Mouse (Mus musculus) heart, postnatal 10 days (tissue): ENCODE measurements at regions not wholly inside any gene's neighbourhood (a gene's known extent, or its start where the extent isn't known, plus 50 kb on each side); places are given as distances from the start of the nearest gene placed in this dataset.

Source experiments
- DNase-seq, 2 experiments: peaks; one replicate each; pipeline ENCODE4 v3.0.0; 2021
- intact Hi-C: fragments of 180-260 bp; cut with DNase I; formaldehyde crosslinking; loops from one replicate; pipeline ENCODE4 v1.15.1; 2025

GRCm38 (mm10) chr14:72854226-72854625 lies 144.4 kb upstream of the Fndc3a start:
- DNase-seq, result no peak
- intact Hi-C loops, result no loop called here

- intact Hi-C loops, result no loop called here
- DNase-seq, result no peak
Measured at GRCm38 (mm10) chr14:72853104-72853503, 143.3 kb upstream of the Fndc3a start.

DNA sequence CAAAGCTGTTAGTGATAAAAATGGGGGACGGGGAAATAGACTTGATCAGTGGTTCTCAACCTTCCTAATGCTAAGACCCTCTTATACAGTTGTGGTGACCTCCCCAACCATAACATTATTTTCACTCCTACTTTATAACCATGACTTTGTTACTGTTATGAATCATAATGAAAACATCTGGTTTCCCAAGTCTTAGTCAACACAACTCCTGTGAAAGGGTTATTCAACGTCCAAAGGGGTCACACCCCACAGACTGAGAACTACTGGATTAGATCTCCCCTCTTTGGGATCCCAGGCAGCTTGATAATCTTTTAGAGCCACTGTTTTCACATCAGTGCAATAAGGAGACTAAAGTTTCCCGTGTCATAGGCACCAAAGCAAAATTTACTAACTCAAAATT lies 141.1 kb upstream of the Fndc3a start:
- intact Hi-C loops, result no loop called here
- DNase-seq, result no peak

DNA sequence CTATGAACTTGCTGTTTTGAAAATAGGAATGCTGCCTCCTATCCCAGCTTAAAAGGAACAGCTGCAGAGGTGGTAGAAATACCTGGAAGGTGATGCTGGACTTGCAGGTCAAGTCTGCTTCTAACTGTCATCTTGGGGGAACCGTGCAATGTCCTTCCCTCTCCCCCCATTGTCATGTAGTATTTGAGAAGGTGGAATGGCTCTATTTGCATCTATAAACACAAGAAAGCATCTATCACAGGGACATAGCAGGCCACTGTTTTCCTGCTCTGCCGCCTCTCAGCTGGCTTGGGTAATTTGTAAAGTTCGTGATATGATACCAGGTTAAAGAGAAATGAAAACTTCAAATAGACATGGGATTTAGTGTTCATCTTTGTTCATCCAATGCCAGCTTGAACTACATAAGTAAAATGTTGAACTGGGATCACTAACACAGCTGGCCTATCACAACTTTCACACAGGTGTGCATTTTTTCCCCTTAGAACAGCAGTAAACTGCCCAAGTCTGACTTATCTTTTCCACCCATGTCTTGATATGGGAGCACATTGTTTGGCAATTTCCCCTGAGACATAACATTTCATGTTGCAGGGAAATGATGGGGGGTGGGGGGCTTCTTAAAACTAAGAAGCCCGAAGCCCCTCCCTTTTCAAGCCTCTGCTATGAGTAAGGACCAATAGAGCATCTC lies 138.6 kb upstream of the Fndc3a start:
- DNase-seq, result no peak
- intact Hi-C loops, result no loop called here

- intact Hi-C loops, result no loop called here
- no peak for DNase-seq
Measured at GRCm38 (mm10) chr14:72847466-72847865, 137.7 kb upstream of the Fndc3a start.

- intact Hi-C loops, result no loop called here
- DNase-seq, result no peak
Measured at GRCm38 (mm10) chr14:72845621-72846440, 136.0 kb upstream of the Fndc3a start.

DNA sequence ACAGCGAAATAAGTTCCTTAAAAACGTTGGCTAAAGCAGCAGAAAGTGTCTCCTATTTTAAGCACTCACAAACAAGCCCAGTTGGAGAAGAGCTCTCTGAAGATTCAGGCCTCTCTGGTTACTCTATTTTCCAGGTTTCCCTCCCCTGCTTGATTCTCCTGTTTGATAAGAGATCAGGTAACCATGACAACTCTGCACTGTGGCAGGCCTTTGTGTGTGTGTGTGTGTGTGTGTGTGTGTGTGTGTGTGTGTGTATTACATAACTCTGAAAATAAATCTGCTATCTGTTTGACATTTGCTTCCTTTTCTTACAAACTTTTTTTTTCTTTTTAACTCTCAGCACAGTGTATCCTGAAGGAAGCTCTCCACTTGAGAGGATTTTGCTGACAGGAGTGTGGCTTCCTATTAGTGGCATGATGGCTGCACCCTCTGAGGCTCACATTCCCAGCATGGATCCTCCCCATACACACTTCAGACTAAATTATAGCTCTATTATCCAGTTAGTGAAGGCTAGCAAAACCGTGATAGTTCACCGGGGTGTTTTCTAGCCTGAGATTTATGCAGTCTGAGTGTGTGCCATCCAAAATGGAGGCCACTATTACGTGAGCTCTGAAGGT lies 135.1 kb upstream of the Fndc3a start:
- intact Hi-C loops, result no loop called here
- no peak for DNase-seq

DNA sequence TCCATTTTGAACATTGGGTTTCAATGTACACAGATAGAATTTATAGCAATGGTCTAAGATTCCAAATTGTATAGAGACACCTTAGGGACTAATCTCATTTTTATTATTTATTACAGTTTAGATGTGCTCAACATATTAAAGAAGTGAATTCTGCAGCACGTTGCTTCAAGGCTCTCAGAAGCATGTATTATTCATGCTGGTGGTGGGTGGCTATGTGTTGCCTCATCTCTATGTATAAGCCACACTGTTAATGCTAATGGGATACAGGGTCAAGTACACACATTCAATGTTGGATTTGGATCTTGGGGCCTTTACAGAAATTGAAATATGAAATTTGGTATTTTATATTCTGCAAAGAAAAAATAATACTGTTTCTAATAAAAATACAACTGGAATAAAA lies 131.9 kb upstream of the Fndc3a start:
- no peak for DNase-seq
- intact Hi-C loops, result no loop called here

DNA sequence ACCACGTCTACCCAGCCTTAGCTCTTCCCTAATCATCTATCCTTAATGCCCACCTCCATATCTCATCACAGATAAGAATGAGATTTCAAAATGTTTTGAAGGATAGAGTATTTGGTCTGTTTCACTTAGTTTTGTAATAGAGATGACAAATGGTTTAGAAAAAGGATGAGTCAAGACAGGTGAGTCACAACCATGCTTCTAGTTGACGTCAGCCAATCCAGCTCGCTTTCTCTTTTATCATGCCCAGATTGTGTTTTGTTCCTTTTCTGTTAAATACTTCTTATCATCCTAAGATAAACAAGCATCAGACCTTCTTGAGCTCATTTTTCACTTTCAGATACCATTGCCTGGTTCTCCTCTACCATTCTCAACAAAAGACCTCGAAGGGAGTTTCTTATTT lies 125.4 kb upstream of the Fndc3a start:
- no peak for DNase-seq

DNA sequence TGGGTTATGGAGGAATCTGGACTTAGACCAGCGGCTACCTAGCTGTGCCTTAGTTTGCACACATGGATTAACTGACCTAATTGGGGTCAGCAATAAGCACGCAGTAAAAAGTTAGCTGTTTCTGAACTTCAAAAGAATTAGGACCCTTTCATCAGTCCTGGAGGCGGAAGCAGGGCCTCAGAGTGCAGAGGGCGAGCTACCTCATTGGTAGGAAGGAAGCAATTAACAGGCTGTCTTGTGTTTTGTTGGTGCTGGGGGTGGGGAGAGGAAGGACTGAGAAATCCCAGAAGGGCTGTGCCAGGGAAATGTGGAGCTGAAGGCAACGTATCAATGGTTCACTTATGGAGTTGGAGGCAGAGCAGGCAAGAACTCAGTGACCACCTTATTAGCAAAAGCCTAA lies 119.5 kb upstream of the Fndc3a start:
- intact Hi-C loops, result no loop called here
- DNase-seq, result no peak

More for the DNA sequence above, 125.4 kb upstream of the Fndc3a start:
- intact Hi-C loops, result no loop called here

DNA sequence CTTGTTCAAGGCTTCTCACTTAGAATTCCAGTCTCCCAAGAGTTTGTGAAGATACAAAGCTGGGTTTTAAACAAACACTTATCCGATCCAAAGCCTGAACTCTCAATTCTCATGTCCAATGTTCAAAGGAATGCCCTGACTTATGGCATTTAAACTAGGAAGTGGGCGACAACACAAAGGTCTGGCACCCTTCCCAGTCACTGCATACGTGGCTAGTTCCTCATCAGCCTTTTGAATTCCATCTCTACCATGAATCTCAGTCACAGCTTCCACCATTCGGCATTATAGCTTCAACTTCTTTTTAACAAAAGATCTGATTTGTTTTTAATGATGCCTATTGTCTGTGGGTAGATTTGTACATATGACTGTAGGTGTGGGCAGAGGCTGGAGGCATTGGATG lies 115.7 kb upstream of the Fndc3a start:
- DNase-seq, result peak; percentile 8 to 11

GRCm38 (mm10) chr14:72822231-72822615 lies 112.4 kb upstream of the Fndc3a start:
- no peak for DNase-seq
- intact Hi-C loops, result no loop called here

More for the DNA sequence above, 115.7 kb upstream of the Fndc3a start:
- intact Hi-C loops, result no loop called here

DNA sequence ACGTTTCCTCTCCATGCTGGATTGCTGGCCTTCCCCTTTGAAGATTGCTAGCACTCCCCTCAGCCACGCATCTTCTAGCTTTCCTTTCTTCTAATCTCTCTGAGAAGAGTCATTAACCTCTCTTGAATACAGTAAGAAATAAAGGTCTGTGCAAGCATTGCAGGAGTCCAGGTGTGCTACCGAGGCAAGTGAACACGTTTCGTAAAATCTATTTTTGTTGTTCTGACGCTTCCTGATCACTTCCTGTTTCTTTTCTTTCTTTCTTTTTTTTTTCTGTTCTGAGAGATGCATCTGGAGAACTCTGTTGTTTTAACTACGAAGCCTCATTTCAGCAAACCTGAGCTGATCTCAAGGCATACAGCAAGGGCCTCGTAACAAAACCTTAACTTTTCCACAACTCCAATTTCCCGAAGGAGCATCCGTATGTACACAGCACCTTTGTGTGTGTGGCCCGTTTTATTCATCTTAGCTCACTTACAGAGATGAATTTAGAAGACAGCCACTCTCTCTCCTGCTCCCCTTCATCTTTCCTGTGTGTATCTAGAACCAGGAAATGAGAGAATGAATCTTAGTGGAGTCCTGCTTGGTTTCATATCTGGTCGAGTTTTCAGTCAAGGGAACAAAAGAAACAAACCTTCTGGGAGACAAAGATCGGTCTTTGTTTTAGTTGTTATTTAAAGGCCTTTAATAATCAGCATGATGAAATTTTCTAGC lies 111.9 kb upstream of the Fndc3a start:
- intact Hi-C loops, result no loop called here
- DNase-seq, result no peak

- DNase-seq, result no peak
- intact Hi-C loops, result no loop called here
Measured at GRCm38 (mm10) chr14:72819037-72819436, 109.2 kb upstream of the Fndc3a start.

DNA sequence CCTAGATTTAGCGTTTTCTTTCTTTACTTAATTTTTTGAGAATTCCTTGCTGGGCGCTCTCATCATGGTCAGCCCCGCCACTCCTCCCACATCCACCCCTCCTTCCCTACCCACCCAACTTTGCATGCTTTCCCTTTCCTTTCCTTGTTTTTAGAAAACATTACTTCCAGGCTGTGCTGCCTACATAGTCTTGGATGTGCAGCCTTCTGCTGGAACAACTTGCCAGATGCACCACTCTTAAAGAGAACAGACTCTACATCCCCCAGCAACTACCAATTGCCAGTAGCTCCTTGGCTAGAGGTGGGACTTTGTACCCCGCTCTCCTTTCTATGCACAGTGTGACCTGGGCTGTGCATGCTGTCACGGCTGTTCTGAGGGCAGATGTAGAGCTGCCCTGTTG lies 108.0 kb upstream of the Fndc3a start:
- DNase-seq, result no peak
- intact Hi-C loops, result no loop called here

DNA sequence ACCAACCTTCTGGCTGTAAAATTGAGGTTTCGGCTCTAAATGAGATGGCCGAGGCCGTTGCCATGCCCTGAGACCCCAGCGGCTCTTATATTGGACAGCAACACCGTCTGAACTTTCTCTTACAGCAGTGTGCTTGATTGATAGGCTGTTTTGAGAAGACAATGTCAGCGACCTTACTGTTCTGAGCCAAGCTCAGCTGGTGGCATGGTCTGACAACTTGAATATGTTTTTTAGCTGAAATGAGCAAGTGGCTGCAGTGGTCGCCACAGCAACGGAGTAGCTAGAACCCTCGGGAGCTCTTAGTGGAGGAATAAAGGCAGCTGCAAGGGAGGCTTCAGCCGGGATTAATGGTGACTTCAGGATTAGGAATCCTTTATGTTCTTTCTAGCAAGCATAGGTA lies 107.0 kb upstream of the Fndc3a start:
- intact Hi-C loops, result no loop called here
- no peak for DNase-seq

DNA sequence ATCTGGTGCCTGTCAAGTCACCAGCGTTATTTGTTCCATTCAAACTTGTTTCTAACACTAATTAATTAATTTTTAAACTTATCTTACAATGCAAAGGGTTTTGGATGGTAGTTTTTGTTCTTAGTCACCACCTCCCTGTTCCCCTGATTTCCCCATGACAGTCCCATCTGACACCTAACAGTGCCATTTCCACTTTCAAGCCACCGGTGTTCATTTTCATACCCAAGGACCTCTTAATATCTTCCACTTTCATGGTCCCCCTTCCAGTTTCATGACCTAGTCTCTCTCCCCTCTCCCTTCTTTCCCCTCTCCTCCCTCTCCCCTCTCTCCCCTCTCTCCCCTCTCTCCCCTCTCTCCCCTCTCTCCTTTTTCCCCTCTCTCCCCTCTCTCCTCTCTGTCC lies 99.3 kb upstream of the Fndc3a start:
- DNase-seq, result no peak
- intact Hi-C loops, result no loop called here

- DNase-seq, result no peak
- intact Hi-C loops, result no loop called here
Measured at GRCm38 (mm10) chr14:72807947-72808346, 98.1 kb upstream of the Fndc3a start.

DNA sequence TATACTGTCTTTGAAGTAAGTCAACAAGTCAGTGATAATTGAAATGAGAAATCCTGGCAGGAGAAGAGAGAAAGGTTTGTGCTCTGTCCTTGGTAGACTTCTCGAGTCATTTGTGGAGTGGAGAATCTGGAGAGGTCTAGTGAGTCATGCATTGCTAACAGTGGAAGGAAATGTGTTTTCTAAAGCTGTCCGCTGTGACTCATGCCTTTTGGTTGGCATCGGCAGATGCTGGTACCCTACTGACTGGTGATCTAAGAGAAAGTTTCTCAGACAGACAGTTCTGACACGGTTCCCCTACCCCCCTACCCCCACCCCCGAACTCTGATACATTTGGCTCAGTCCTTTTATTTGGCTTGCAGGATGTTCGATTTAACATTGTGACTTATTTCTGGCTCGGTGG lies 97.5 kb upstream of the Fndc3a start:
- intact Hi-C loops, result no loop called here
- no peak for DNase-seq

DNA sequence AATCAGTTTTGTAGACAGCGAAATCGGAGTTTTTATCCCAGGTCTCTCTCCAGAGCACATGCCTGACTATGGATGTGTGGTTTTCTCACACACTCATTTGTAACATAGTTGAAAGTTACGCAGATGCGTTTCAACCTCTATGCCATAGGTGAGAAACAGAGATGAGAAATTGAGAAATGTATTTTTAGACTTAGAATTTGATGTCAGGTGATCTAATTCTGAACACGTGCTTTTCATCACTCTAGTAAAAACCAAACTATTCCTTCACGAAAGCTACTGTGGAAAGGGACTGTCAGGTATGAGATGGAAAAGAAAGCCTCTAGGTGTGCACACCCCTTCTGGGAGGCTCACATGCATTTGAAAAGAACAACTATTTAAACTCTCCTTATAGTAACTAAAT lies 96.8 kb upstream of the Fndc3a start:
- no peak for DNase-seq
- intact Hi-C loops, result no loop called here

DNA sequence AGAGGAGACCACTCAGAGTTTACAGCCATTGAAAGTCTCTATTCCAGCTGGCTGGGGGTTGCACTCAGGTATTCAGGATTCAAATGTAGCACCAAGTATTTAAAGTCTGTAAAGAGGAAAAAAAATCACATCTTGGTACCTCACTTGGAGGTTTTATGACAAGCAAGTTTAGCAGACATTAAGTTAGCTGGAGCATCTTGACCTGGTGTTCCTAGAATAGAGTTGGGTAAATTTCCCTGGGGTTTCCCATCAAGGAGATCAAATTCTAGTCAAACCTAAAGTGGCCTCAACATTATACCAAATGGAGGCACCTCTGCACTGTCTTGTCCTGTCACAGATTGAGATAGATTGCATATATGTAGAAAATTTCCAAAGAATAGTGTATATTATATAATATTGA lies 93.8 kb upstream of the Fndc3a start:
- intact Hi-C loops, result no loop called here

More for the DNA sequence above, 93.8 kb upstream of the Fndc3a start:
- no peak for DNase-seq
